Mouse (Mus musculus) CD4-positive, CD25-positive, alpha-beta regulatory T cell, adult 2 months (primary cell): ENCODE data around the gene Smg1.

Source experiments
- DNase-seq: peaks from one replicate; pipeline ENCODE4 v3.0.0-alpha.2; 2012; ENCODE audit warnings: low read depth, low spot score

Smg1 gene

DNA sequence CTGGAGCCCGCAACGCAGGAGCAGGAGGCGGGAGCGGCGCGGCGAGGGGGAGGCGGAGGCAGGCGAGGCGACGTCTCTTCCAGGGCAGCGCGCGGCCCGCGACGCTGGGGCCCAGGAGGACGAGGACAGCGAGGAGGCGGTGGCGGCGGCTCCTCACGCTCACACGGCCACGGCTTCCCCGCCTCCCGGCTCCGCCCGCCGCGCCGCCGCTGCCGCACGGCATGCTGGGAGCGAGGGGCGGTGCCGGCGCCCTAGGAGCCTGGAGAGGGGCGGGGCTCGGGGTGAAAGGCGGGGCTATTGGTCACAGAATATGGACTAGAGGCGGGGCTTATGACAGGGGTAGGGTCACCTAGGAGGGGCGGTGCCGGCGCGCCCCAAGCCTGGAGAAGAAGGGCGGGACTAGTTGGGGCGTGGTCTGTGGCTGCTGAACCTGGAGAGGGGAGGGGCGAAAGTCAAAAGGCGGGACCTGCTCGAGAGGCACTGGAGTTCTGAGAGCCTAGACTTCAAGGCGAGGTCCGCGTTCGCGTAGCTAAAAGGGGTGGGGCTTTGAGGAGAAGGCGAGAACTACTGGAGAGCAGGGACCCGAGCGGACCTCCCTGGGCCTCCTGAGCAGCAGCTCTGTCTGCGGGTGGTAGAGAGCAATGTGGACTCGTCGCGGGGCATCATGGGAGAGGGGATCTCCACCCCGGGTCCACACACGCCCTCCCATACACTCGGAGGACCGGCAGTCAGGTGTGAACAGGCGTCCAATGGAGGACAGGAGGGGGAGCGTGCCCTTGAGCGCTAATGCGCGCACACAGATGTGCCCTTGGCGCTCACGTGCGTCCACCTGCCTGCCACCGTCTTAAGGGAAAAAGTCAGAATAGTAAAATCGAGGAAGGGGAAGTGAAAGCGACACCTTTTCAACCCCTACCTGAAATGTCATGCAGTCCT lies at the start of gene Smg1:
Smg1 (minus strand) TSS at position 218 of the 933 bp plus-strand sequence.
- DNase-seq: peak; percentile 100

GRCm38 (mm10) chr7:118283186-118283585 lies 39.7 kb upstream of the Smg1 start:
- no peak for DNase-seq

GRCm38 (mm10) chr7:118282543-118282942 lies 39.1 kb upstream of the Smg1 start:
- no peak for DNase-seq

GRCm38 (mm10) chr7:118279521-118279920 lies 36.1 kb upstream of the Smg1 start:
- DNase-seq: peak; percentile 76

GRCm38 (mm10) chr7:118277335-118277910 lies 34.0 kb upstream of the Smg1 start:
- peak; percentile 89 for DNase-seq

DNA sequence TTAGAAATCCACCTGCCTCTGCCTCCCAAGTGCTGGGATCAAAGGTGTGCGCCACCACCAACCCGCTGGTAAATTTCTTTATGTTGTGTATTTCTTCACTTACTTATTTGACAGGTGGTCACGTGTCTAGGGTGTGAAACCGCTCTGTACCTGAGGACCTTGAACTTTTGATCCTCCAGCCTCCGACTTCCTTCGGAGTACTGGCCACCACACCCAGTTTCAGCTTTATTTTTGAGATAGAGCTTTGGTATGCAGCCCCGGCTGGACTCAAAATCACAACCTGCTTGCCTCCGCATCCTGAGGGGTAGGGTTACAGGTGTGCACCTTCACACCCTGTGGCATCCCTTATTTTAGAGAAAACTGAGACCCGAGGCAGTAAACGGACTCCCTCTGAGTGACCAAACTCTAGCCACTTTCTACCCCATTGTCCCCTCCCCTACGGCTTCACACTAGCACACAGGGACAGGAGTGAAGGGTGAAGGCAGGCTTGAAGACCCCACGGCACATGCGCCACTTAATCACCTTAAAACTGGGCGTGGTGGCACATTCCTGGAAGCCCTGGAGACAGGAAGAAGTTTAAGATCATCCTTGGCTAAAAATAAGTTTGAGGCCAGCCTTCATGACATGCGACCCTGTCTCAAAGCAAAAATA lies 33.3 kb upstream of the Smg1 start:
- DNase-seq: peak; percentile 25

DNA sequence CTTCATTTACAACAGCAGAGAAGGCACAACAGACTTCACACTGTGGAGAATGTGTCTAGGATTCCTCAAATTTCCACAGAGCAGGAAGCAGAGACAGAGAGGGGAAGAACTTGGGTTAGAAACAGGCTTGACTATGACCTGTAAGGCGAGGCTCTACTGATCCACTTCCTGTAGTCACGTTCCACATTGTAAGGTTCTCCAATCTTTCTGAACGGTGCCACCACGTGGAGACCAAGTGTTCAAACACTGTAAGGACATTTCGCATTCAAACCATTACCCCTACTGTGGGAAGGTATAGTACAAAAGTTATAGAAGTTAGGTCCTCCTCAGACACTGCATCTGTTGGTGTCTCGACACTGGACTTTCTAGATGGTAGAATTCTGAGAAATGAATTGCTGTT lies 31.8 kb upstream of the Smg1 start:
- peak; percentile 77 for DNase-seq

GRCm38 (mm10) chr7:118274851-118275250 lies 31.4 kb upstream of the Smg1 start:
- peak; percentile 41 for DNase-seq

DNA sequence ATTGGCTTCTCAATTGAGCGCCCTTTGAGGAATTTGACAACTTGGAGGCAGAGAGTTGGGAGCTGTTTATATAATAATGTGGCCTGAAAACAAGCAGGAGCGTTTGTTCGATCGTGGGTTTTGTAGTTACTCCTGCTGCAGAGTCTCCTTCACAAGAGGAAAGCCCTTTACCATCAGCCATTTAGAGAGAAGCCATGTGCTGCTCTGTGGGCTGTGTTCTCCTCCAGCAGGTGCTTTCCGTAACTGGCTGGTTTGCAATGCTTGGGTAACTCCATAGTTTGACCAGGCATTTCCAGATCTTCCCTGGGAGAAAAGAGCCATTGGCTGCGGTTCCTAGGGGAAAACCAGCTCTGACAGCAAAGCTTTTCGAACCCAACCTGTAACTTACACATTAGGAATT lies 30.7 kb upstream of the Smg1 start:
- no peak for DNase-seq

GRCm38 (mm10) chr7:118266099-118266498 lies 22.6 kb upstream of the Smg1 start:
- no peak for DNase-seq

DNA sequence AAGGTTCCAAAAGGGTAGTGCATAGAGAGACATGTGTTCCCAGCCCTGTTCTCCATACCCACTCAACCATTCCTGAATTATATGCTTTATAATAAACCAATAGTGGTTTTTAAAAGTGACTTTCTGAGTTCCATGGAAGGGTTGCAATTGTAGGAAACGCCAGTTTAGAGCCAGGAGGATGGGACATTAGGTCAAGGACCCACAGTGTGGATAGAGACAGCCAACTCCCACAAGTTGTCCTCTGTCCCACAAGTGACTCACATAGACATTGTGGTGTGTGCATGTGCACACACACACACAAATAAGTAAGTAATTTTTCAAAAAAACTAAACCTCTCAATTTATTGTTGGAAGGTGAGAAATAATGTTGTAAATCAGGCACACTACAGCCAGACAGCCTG lies 20.1 kb upstream of the Smg1 start:
- no peak for DNase-seq

DNA sequence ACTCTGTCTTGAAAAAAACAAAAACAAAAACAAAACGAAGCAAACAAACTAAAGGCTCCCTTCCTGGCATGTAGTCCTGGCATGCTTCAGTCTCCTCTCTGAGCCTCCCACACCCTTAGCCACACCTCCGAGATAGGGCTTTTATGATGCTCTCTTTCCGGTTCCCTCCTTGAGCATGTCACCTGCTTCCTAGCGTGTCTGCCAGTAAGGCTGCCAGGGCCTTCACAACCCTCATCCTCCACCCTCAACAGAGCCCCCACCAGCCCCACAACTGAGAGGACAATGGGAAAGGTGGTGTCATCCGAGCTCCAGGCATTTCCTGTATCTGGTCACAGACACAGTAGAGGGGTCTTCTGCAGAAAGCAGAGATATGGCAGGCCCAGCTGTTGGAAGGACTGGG lies 18.9 kb upstream of the Smg1 start:
- peak; percentile 74 for DNase-seq

DNA sequence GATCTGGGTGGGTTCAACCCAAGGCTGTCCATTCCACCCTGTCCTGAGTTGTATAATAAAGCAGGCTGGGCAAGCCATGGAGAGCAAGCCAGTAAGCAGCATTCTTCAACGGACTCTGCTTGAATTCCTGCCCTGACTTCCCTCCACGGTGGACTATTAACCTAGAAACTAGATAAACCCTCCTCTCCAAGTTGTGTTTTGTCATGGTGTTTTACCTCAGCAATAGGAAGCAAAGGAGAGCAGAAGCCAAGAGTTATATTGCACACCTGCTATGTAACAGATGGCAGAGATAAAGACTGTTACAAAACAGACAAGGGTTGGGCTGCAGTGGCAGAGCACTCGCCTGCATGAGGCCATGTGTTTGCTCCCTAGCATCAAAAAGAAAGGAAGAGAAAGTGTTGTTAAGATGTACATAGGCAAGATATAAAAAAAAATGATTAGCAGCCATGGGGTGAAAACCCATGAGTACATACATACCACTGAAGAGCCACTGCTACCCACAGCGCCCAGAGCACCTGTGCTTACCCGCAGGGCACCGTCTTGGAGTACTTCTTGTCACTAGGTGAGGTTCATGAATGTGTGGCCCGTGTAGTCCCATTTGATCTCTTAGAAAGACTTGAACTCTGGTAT lies 16.3 kb upstream of the Smg1 start:
- DNase-seq: peak; percentile 48

DNA sequence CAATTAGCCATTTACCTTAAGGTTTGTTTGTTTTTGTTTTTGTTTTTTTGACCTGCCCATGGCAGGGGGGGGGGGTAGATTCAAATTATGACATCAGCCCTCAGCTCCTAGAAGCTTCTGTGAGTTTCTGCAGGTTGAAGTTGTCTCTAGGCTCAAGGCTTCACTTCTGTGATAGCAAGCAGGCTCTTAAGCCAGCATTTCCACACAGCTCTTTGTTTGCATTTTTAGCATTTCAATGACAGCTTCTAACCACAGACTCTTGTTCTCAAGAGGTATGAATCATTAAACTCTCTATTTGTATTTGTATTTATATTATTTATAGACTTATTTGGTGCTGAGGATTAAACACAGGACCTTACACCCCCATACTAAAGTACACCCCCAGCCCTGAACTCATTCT lies 15.0 kb upstream of the Smg1 start:
- DNase-seq: no peak

DNA sequence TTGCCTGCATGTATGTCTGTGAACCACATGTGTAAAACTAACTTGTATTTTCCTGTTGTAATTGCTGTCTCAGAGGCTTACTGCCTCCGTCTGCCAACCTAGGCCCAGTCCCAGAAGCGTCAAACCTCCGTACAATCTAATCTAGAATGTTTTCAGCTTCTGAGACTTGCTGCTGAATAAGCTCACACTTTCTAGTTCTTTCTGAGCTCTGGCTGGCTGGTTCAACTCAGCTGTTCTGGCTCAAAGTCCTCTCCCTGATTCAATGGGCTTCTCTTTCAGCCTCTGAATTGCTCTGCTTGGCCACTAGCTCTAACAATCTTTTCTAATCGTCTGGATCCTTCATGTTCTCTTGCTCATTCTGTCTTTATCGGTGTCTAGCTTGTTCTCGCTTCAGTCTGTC lies 13.3 kb upstream of the Smg1 start:
- DNase-seq: no peak

- DNase-seq: no peak
Measured at GRCm38 (mm10) chr7:118254460-118254859, 11.0 kb upstream of the Smg1 start.

DNA sequence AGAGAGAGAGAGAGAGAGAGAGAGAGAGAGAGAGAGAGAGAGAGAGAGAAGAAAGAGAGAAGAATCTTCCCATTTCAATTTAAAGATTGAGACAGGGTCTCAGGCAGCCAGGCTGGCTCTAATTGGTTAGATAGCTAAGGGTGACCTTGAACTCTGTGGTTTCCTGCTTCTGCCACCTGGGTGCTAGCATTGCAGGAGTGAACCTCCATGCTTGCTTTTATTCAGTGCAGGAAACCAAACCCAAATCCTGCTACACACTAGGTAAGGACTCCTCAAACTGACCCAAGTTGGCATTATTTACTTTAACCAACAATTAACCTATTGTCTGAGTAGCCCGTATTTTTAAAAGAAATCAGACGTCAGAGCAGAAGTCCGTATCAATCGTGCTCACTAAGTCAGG lies 10.5 kb upstream of the Smg1 start:
- peak; percentile 37 for DNase-seq

DNA sequence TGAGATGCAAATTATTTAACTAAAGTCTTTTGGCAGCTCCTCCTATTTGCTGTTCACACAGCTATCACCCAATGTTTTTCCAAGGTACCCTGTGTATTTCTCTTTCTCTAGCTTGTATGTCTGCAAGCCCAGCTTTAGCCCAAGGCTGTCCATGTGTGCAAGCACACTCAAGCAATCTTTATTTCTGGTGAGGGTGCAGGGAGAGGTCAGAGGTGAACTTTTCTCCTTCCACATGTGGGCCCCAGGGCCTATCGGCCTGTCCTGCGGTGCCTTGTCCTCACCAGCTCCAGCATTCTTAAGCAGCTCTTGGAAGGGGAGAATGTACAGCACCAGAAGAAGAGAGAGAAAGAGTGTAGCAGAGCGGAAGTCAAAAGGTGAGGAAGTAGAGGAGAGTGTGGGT lies 9.5 kb upstream of the Smg1 start:
- DNase-seq: no peak

DNA sequence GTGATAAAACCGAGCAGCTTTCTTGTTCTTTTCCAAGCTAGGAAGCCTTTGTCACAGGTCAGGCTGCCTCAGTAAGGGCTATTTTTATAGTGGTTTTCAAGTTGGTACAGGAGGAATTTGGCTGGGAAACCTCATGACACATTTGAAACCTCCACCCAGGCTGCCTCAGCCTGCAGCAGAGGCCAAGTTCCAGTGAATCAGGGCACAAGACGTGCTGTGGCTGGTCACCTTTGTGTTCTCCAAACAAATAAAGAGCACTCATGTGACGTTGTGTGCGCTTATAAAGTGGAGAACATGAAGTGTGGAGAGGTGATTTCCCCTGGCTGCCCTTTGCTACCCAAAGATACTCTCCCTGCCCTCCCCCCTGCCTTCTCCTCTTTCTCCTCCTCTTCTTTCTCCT lies 8.9 kb upstream of the Smg1 start:
- no peak for DNase-seq

GRCm38 (mm10) chr7:118251392-118252170 lies 8.1 kb upstream of the Smg1 start:
- DNase-seq: no peak

DNA sequence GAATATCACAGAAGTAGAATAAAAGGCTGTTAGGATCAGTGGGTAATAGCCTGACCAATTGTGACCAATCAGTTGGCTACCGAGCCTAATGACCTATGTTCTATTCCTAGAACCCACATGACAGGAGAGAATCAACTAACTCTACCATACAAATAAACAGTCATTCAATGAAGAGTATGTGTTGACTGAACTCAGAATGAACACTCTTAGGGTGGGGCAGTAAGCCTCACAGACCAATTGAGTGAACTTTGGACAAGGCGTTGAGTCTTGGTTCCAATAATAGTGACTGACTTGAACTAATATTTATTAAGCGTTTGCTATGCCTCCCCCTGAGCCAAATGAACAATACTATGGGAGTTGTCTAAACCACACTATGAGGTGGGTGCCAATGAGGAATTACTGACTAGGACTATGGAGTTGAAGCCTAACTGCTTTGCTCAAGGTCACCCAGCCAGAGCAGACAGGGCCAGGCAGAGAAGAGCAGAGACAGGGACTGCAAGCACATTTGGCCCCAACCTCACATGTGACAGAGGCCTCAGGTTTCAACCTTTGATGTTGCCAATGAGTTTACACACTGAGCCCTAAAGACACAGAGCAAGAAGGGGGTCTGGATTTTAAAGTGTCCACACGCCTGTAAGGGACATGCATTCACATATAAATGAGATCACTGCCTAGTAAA lies 7.2 kb upstream of the Smg1 start:
- no peak for DNase-seq
